In genomic region chr4:9124586-9125232, GRCm38 (mm10) we compare ENCODE assay signal across 23 mouse cellular contexts.
DNase-seq lines count a peak whose midpoint lies in the region; ATAC-seq and TF ChIP-seq lines count a peak whose summit lies in the region.
"Had no signal": no experiment of that assay in that cellular context is flagged by ENCODE, and none has a peak within 500 bp of the region (broad histone marks: within the 10 kb centered on the region; RNA-seq: fewer than 3 reads in every experiment).

No protein-coding gene starts in this region.

- 89% methylated on average over 4 of the region's 4 CpGs for WGBS in hindbrain, embryonic 14.5 days
- 92% methylated on average over 4 of the region's 4 CpGs for WGBS in hindbrain, embryonic 11.5 days
- WGBS in large intestine, adult 2 months: 79% methylated on average over 4 of the region's 4 CpGs
- 76% methylated on average over 4 of the region's 4 CpGs for WGBS in small intestine, adult 2 months

- DNase-seq in adrenal gland, adult (ENCODE audit: inconsistent age in 2 of 2, low spot score in 1 of 2): peak; percentile 50 to 73
- DNase-seq in adrenal gland, postnatal 14 days: no peak
- DNase-seq in hindbrain, embryonic 14.5 days (ENCODE audit: low spot score): no peak
- no peak for DNase-seq in hindbrain, embryonic 11.5 days (ENCODE audit: low spot score)
- DNase-seq in large intestine, adult 2 months (ENCODE audit: low read depth, low spot score): peak; percentile 57
- no peak for DNase-seq in urinary bladder, postnatal 36 days (ENCODE audit: low spot score in 2 of 2)
- no peak for DNase-seq in heart, adult 18-20 months
- DNase-seq: gastrocnemius, postnatal 14 days; kidney, adult 9 months; kidney, postnatal 14 days had no signal

- TF ChIP-seq POLR2A in small intestine, adult 2 months (IDR thresholded peaks at IDR 0.05; ENCODE audit: low read depth, low read length): no peak

- H3K27me3 ChIP-seq in hindbrain, embryonic 14.5 days (ENCODE audit: control insufficient read depth, insufficient read depth, low read length): no peaks in the 10 kb centered on the region
- no peaks in the 10 kb centered on the region for H3K27me3 ChIP-seq in hindbrain, embryonic 11.5 days (ENCODE audit: control insufficient read depth, insufficient read depth, low read length)
- H3K27me3 ChIP-seq in small intestine, adult 2 months (ENCODE audit: control insufficient read depth, insufficient read depth, low read length): no peaks in the 10 kb centered on the region
- H3K27me3 ChIP-seq: embryonic facial prominence, embryonic 13.5 days; hindbrain, embryonic 15.5 days; limb, embryonic 13.5 days; lung, embryonic 15.5 days; midbrain, embryonic 12.5 days; neural tube, embryonic 13.5 days had no signal

- H3K9ac ChIP-seq in hindbrain, embryonic 14.5 days: no peak overlapping the region
- no peak overlapping the region for H3K9ac ChIP-seq in hindbrain, embryonic 11.5 days (ENCODE audit: low read depth, low read length)
- H3K9ac ChIP-seq: embryonic facial prominence, embryonic 13.5 days; hindbrain, embryonic 15.5 days; limb, embryonic 13.5 days; lung, embryonic 15.5 days; midbrain, embryonic 12.5 days; neural tube, embryonic 13.5 days had no signal

- TF ChIP-seq CTCF in small intestine, adult 2 months (IDR thresholded peaks at IDR 0.05; ENCODE audit: extremely low read depth, insufficient read length, insufficient replicate concordance, low read depth, low read length): no peak

- H3K4me1 ChIP-seq in hindbrain, embryonic 14.5 days (replicated peaks; ENCODE audit: control insufficient read depth, insufficient read depth, low read length): no peaks in the 10 kb centered on the region
- H3K4me1 ChIP-seq in hindbrain, embryonic 11.5 days (replicated peaks; ENCODE audit: control insufficient read depth, insufficient read depth, low read length): 0 out of 2 replicates have a peak, but pooled peaks cover 2% of the 10 kb centered on the region
- H3K4me1 ChIP-seq in small intestine, adult 2 months (ENCODE audit: control insufficient read depth, insufficient read depth, insufficient read length, low read length): peaks cover 7% of the 10 kb centered on the region
- H3K4me1 ChIP-seq: embryonic facial prominence, embryonic 13.5 days; hindbrain, embryonic 15.5 days; limb, embryonic 13.5 days; lung, embryonic 15.5 days had no signal

- ATAC-seq in hindbrain, embryonic 14.5 days (ENCODE audit: low FRiP score): 0 out of 2 replicates have a peak, but pooled peaks have one; percentile 26
- no peak for ATAC-seq in hindbrain, embryonic 11.5 days (ENCODE audit: low FRiP score)
- ATAC-seq: inflammation-experienced regulatory T-cells, adult 6 months had no signal

- no peak overlapping the region for H3K4me3 ChIP-seq in hindbrain, embryonic 14.5 days (replicated peaks; ENCODE audit: low read length)
- no peak overlapping the region for H3K4me3 ChIP-seq in hindbrain, embryonic 11.5 days (ENCODE audit: low read depth, low read length)
- no peak overlapping the region for H3K4me3 ChIP-seq in small intestine, adult 2 months (ENCODE audit: low read depth, low read length)
- H3K4me3 ChIP-seq: embryonic facial prominence, embryonic 13.5 days; hindbrain, embryonic 15.5 days; left cerebral cortex, adult 2 months; limb, embryonic 13.5 days; lung, embryonic 15.5 days; midbrain, embryonic 12.5 days; myocyte; neural tube, embryonic 13.5 days had no signal

- H3K4me2 ChIP-seq in hindbrain, embryonic 14.5 days (replicated peaks): no peak overlapping the region
- no peak overlapping the region for H3K4me2 ChIP-seq in hindbrain, embryonic 11.5 days (replicated peaks; ENCODE audit: low read depth, low read length)
- H3K4me2 ChIP-seq: embryonic facial prominence, embryonic 13.5 days; heart, embryonic 11.5 days; hindbrain, embryonic 15.5 days; limb, embryonic 13.5 days; liver, embryonic 11.5 days; lung, embryonic 15.5 days; midbrain, embryonic 12.5 days; neural tube, embryonic 13.5 days had no signal

- H3K27ac ChIP-seq in hindbrain, embryonic 14.5 days: no peak overlapping the region
- no peak overlapping the region for H3K27ac ChIP-seq in hindbrain, embryonic 11.5 days (ENCODE audit: low read depth, low read length)
- peak overlapping the region; percentile 31; the same call in 1 of the 2 replicates for H3K27ac ChIP-seq in small intestine, adult 2 months (ENCODE audit: insufficient read depth, low read depth, low read length)
- H3K27ac ChIP-seq: embryonic facial prominence, embryonic 13.5 days; hindbrain, embryonic 15.5 days; left cerebral cortex, adult 2 months; limb, embryonic 13.5 days; lung, embryonic 15.5 days; midbrain, embryonic 12.5 days; neural tube, embryonic 13.5 days had no signal

- H3K36me3 ChIP-seq in hindbrain, embryonic 14.5 days (replicated peaks; ENCODE audit: control insufficient read depth, insufficient read depth): no peaks in the 10 kb centered on the region
- no peaks in the 10 kb centered on the region for H3K36me3 ChIP-seq in hindbrain, embryonic 11.5 days (ENCODE audit: control insufficient read depth, insufficient read depth, low read length)
- no peaks in the 10 kb centered on the region for H3K36me3 ChIP-seq in small intestine, adult 2 months (ENCODE audit: control insufficient read depth, insufficient read depth, low read length)
- H3K36me3 ChIP-seq: embryonic facial prominence, embryonic 13.5 days; G1E; hindbrain, embryonic 15.5 days; limb, embryonic 13.5 days; lung, embryonic 15.5 days; midbrain, embryonic 12.5 days; neural tube, embryonic 13.5 days had no signal

- no peaks in the 10 kb centered on the region for H3K9me3 ChIP-seq in hindbrain, embryonic 14.5 days (ENCODE audit: control insufficient read depth, low read length)
- H3K9me3 ChIP-seq in hindbrain, embryonic 11.5 days (ENCODE audit: control insufficient read depth, low read length): no peaks in the 10 kb centered on the region
- H3K9me3 ChIP-seq: embryonic facial prominence, embryonic 13.5 days; G1E; hindbrain, embryonic 15.5 days; limb, embryonic 13.5 days; lung, embryonic 15.5 days; midbrain, embryonic 12.5 days; neural tube, embryonic 13.5 days had no signal

Comparison
In these comparisons a context has a peak if more than half of its experiments do, and no peak if none do; other contexts are left out.
1. DNase-seq: peak in adrenal gland, adult (2 of 2) and large intestine, adult 2 months (single experiment); none in adrenal gland, postnatal 14 days (single experiment), hindbrain, embryonic 14.5 days (single experiment), hindbrain, embryonic 11.5 days (single experiment), urinary bladder, postnatal 36 days (0 of 2) and heart, adult 18-20 months (0 of 2).